Mouse (Mus musculus) frontal cortex, adult 2 months (tissue): ENCODE measurements around the gene Gnai3. TPM values are rescaled to one million over a fixed set of nuclear protein-coding genes. Genes with fewer than 3 reads are reported as not detected.

Source experiments
- polyA plus RNA-seq: library from polyadenylated mRNA; depleted of rRNA; stranded (reverse); fragments of >200 nt; gene quantifications from 2 replicates; pipeline ENCODE4 v1.2.3, GENCODE M21; 2012; rRNA removed

Gene Gnai3
- polyA plus RNA-seq, 1 experiment: 37.3 TPM

Other genes with a start within 250 kb of the Gnai3 start
- 35.1 and 38.0 TPM in 2 replicates for gene Gstm7, start 214.3 kb downstream of the Gnai3 start, polyA plus RNA-seq
- 8.5 and 10.0 TPM in 2 replicates for gene Gstm6, start 202.4 kb downstream of the Gnai3 start, polyA plus RNA-seq
- gene Gstm3, start 176.9 kb downstream of the Gnai3 start, polyA plus RNA-seq: not detected in 2 replicates
- 6.3 and 8.0 TPM in 2 replicates for gene Gstm2, start 159.7 kb downstream of the Gnai3 start, polyA plus RNA-seq
- gene Gstm1, start 128.2 kb downstream of the Gnai3 start, polyA plus RNA-seq: 345 and 428 TPM in 2 replicates
- gene Gstm4, start 101.3 kb downstream of the Gnai3 start, polyA plus RNA-seq: 12.7 and 15.0 TPM in 2 replicates
- gene Ampd2, start 59.5 kb downstream of the Gnai3 start, polyA plus RNA-seq: 188 and 230 TPM in 2 replicates
- 0.53 and 0.58 TPM in 2 replicates for gene Gnat2, start 53.4 kb downstream of the Gnai3 start, polyA plus RNA-seq
- 15.0 and 15.1 TPM in 2 replicates for gene Gpr61, start 8.7 kb upstream of the Gnai3 start, polyA plus RNA-seq
- 62.1 and 62.6 TPM in 2 replicates for gene Amigo1, start 40.2 kb upstream of the Gnai3 start, polyA plus RNA-seq
- 19.1 and 19.3 TPM in 2 replicates for gene Cyb561d1, start 55.1 kb upstream of the Gnai3 start, polyA plus RNA-seq
- 42.7 and 44.0 TPM in 2 replicates for gene Atxn7l2, start 64.8 kb upstream of the Gnai3 start, polyA plus RNA-seq
- 1.8 and 1.9 TPM in 2 replicates for gene Sypl2, start 80.5 kb upstream of the Gnai3 start, polyA plus RNA-seq
- 98.0 and 117 TPM in 2 replicates for gene Psma5, start 110.8 kb upstream of the Gnai3 start, polyA plus RNA-seq
- 157 and 166 TPM in 2 replicates for gene Sort1, start 137.9 kb upstream of the Gnai3 start, polyA plus RNA-seq
- gene Mybphl, start 218.8 kb upstream of the Gnai3 start, polyA plus RNA-seq: 0.06 TPM in 1 of 2 replicates, not detected in the other
- 11.7 and 14.6 TPM in 2 replicates for gene Psrc1, start 237.7 kb upstream of the Gnai3 start, polyA plus RNA-seq